Mouse (Mus musculus) neural tube, embryonic 12.5 days (tissue): Measurements from ENCODE around the gene Nxph2. TPM values are rescaled to one million over a fixed set of nuclear protein-coding genes. Genes with fewer than 3 reads are reported as not detected.
"Not testable (repeated sequence)": the region's sequence is repeated elsewhere in the genome, so short reads cannot be mapped to it uniquely, and the experiment has no call there.

Experiments used
- ATAC-seq: fragments of 200-750 bp; cut with Nextera tagmentation; 2 replicates; pipeline ENCODE4 v1.8.0; 2017; ENCODE audit warnings: low read depth, mild to moderate bottlenecking, moderate TSS enrichment, moderate library complexity; ENCODE audit not compliant: low FRiP score
- H3K27ac ChIP-seq: fragments of 300-500 bp; sonication (generic); 2 replicates; pipeline ENCODE4 v1.5.1; 2016
- H3K27me3 ChIP-seq: fragments of 300-500 bp; sonication (generic); replicated peaks from 2 replicates; pipeline ENCODE4 v1.6.1; 2016; ENCODE audit warnings: mild to moderate bottlenecking
- H3K36me3 ChIP-seq: fragments of 300-500 bp; sonication (generic); 2 replicates; pipeline ENCODE4 v1.6.1; 2016; ENCODE audit warnings: mild to moderate bottlenecking
- H3K4me1 ChIP-seq: fragments of 300-500 bp; sonication (generic); 2 replicates; pipeline ENCODE4 v1.6.1; 2016
- H3K4me2 ChIP-seq: fragments of 300-500 bp; sonication (generic); replicated peaks from 2 replicates; pipeline ENCODE4 v1.6.1; 2016; ENCODE audit warnings: mild to moderate bottlenecking
- H3K4me3 ChIP-seq: fragments of 300-500 bp; sonication (generic); 2 replicates; pipeline ENCODE4 v1.5.1; 2016
- H3K9ac ChIP-seq: fragments of 300-500 bp; sonication (generic); 2 replicates; pipeline ENCODE4 v1.6.1; 2016; ENCODE audit warnings: mild to moderate bottlenecking
- H3K9me3 ChIP-seq: fragments of 300-500 bp; sonication (generic); 2 replicates; pipeline ENCODE4 v1.6.1; 2016; ENCODE audit warnings: mild to moderate bottlenecking
- WGBS: fragments of 180-500 bp; shearing (Covaris S2); methylation state at CpG from one replicate; pipeline ENCODE4 v1.1.7; 2016; 5-methylcytosine and 5-hydroxymethylcytosine counted together
- polyA plus RNA-seq: library from polyadenylated mRNA; unstranded; fragments of >200 nt; fragmentation: Nextera tagmentation; extraction: Ambion mirVana; gene quantifications from 2 replicates; pipeline ENCODE4 v1.2.1, GENCODE M21; 2016

Gene Nxph2
- polyA plus RNA-seq: 0.10 and 0.30 TPM in 2 replicates

DNA sequence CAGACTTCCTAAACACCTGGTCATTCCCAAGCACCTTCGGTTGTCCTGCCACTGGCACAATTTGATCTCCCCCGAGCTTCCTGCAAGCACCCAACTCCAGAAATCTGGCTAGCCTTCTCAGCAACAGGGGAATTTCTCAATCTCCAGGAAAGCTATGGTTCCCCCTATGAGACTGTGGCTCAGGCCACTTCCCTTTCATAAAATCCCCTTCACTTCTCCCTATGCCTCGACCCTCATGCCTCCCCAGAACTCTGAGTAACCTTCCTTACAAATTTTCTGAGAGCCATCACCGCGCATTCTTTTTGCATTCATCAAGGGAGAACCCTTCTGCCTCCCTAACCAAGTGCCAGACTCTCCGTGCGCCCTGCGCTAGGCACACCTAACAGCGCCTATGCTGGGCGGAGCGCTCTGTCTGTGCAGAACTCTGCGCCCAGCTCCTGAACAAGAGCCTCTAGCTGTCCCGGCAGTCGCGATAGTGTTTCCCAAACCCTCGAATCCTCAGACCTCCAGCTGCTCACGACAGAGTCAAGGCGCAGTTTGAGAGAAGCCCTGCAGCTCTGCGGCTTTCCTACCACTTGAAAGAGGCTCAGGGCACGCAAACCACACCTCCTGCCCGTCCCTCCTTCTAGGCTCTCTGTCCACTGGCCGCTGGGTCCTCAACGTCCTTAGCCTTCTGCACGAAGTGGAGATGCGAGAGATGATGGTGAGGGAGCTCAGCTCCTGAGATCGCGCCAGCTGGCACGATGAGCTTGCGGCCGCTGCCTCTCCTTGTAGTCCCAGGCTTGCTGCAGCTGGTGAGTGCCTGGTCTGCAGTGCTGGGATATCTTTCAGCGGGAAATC is at the start of gene Nxph2:
Gene Nxph2, plus strand, starts transcription at position 501 of the 840 bp plus-strand sequence.
- peak within 1 kb of the TSS; percentile 86 for H3K4me2 ChIP-seq
- H3K36me3 ChIP-seq: no peaks in the 10 kb centered on the region
- no peak within 1 kb of the TSS for H3K27ac ChIP-seq
- peaks cover 9% of the 10 kb centered on the region for H3K27me3 ChIP-seq
- peak within 1 kb of the TSS; percentile 43 for H3K4me3 ChIP-seq
- H3K9ac ChIP-seq: peak within 1 kb of the TSS; percentile 51
- H3K9me3 ChIP-seq: no peaks in the 10 kb centered on the region
- 3% methylated on average over 31 of the region's 31 CpGs for WGBS
- 0 out of 2 replicates have a peak, but pooled peaks cover 7% of the 10 kb centered on the region for H3K4me1 ChIP-seq
- peak; percentile 66 for ATAC-seq

DNA sequence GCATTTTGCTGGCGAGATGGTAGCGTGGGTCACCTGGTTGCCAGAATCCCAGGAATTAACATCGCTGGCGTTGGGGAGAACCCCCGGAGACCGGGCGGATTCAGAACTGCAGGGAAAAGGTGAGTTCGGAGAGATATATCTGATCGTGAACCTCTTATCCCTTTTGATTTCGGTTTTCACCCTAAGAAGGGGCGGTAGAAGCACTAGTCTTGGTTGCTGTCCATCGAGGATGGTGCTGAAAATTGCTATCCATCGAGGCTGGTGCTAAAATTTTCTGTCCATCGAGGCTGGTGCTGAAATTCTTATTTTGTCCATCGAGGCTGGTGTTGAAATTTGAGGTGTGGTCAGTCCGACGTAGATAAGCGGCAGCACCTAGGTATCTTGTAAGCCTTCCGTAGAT is 30.1 kb upstream of the Nxph2 start:
- H3K4me2 ChIP-seq, H3K4me3 ChIP-seq, H3K4me1 ChIP-seq, H3K9me3 ChIP-seq, H3K27me3 ChIP-seq, H3K27ac ChIP-seq, ATAC-seq, H3K36me3 ChIP-seq, H3K9ac ChIP-seq: not testable (repeated sequence)
- 56% methylated on average over 19 of the region's 19 CpGs for WGBS

DNA sequence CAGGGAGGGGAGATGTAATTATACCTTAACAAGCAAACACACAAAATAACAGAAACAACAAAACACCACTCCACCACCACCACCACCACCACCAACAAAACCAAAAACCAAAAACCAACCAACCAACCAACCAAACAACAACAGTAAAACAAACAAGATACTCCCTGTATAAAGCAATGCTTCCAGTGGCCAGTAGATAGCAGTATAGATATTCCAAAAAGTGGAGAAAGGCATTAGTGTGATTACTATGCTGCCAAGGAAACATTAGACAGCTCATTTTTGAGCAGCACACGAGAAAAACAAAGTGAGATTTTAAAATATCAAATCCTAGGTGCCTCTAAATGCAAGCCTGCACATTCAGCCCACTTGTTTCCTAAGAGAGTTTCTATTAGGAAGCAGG is 6.2 kb upstream of the Nxph2 start:
- WGBS: 9% methylated on average over 1 of the region's 1 CpGs
- no peak overlapping the region for H3K27ac ChIP-seq
- no peaks in the 10 kb centered on the region for H3K9me3 ChIP-seq
- H3K9ac ChIP-seq: no peak overlapping the region
- ATAC-seq: no peak
- H3K4me2 ChIP-seq: no peak overlapping the region
- H3K4me3 ChIP-seq: no peak overlapping the region
- H3K27me3 ChIP-seq: no peaks in the 10 kb centered on the region
- H3K36me3 ChIP-seq: no peaks in the 10 kb centered on the region
- H3K4me1 ChIP-seq: no peaks in the 10 kb centered on the region

Other genes with a start within 250 kb of the Nxph2 start
- 8.1 TPM in 2 replicates for gene Mastl, start 165.2 kb upstream of the Nxph2 start, polyA plus RNA-seq
- gene Yme1l1, start 164.9 kb upstream of the Nxph2 start, polyA plus RNA-seq: 75.1 and 76.3 TPM in 2 replicates
- not detected in 2 replicates for gene 4931423N10Rik, start 113.8 kb upstream of the Nxph2 start, polyA plus RNA-seq